Mouse (Mus musculus) adrenal gland, adult 2 months (tissue): ENCODE measurements at regions not wholly inside any gene's neighbourhood (a gene's known extent, or its start where the extent isn't known, plus 50 kb on each side); places are given as distances from the start of the nearest gene placed in this dataset.

Source experiments
- DNase-seq: peaks from one replicate; pipeline ENCODE4 v3.0.0; 2021

DNA sequence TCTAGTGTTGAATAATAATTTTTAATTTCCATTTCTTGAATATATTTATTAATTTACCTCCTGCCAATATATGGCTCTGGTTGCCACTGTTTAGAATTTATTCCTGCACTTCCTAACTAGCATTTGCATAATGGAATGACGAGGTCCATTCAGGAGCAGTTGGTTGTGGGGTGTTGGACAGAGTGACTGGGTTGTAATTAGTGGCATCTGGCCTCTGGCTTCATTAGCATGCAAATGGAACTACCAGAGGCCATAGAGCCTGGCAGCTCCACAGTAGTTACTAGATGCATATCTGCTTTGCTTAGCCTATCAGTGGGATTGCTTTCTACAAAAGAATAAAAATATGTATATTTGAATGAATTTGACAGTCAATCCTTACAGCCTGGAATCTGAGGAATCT lies 1099.6 kb upstream of the Cdh8 start:
- DNase-seq = no peak

DNA sequence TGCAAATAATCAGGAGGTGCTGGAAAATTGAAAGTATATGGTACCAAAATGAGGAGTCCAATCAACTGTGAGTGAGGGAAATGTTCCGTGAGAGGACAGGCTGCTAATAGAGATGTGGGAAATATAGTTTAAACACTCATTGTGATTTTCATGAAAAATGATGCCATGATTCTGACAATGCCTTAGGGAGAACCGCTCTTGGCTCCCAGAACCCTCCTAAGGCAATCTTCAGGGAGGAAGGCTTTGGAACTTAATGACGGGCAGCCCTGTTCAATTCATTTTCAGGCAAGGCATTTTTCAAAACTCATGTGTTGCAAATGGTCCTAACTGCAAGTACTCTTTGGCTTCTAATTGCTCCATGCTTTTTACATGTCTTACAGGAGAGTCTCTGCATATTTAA lies 1098.9 kb upstream of the Cdh8 start:
- DNase-seq = no peak

DNA sequence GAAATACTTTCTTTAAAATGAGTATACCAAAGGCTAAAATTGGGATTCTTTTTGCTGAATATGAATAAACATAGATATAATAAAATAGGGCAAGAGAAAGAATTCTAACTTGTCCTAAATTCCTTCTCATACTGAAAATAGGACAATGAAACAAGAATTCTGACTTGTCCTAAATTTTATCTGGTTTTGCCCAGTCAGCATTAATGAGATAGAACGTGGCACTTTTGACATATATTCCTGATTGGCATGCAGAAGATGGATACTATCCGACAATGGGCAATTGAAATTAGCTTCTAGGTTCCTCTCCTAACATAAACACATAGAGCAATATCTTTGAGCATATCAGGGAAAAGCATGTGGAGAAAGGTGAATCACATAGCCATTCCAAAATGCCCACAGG lies 1090.2 kb upstream of the Cdh8 start:
- DNase-seq = no peak

DNA sequence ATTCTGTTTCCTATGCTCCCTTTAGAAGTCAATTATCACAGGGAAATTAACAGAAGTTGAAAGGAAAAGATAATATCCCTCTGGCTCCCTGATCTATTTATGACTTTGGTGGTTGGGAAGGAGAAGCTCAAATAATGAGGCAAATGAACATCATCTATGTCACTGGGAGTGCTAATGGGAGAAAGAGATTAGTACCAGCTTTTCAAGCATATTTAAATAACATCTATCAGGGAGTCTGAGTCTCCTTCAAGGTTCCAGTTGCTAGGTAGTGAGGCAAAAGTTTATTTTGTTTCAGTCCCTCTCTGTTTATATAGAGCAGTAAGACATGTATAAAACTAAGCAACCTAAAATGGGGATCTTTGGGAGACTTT lies 1084.1 kb upstream of the Cdh8 start:
- DNase-seq = no peak

DNA sequence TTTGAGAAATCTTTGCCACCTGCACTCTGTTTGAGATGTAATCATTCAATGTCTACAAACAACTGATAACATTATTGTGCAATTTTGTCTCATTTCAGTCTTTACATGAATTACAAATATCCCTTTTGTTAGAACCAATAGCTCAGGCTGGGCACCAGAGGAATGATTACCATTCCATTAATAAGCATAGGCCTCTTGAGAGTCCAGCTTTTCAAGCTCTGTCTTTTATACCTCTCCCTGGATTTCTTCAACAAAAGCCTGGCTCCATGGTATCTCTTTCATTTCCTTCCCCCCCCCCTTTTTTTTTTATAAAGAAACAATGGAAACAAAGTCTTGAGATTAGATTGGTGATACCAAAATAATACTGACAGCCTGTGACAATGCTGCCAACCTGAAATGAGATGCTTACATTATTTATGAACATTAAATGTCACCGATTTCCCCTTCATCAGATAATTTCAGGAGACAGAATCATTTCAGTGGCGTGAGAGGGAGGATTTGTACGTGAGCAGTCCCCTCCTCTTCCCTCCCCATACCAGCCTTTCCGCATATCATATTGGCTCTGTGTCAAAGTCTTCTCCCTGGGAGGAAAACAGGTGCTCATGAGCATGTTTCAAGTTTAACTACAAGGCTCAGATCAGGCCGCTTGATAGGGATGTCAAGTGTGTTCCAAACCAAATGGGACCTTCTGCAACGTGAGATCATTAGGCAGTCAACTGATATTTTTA lies 1083.5 kb upstream of the Cdh8 start:
- DNase-seq = no peak

DNA sequence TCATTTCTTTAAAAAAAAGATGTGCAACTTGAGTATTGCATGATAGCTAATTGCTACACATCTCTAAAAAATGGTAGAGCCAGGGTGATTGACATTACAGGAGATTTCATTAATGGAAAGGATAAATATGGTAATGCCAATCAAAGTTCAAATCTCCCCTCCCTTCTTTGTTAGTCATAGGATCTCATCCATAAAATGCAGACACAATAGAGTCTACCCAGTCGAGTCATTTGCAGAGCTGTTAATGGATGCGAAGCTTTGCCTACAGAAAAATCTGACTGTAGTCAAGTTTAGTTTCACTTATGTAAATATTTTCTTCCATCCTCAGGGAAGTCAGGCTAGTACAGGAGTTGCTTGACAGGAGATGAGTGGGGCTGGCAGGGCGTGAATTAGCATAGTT lies 1078.2 kb upstream of the Cdh8 start:
- no peak for DNase-seq

DNA sequence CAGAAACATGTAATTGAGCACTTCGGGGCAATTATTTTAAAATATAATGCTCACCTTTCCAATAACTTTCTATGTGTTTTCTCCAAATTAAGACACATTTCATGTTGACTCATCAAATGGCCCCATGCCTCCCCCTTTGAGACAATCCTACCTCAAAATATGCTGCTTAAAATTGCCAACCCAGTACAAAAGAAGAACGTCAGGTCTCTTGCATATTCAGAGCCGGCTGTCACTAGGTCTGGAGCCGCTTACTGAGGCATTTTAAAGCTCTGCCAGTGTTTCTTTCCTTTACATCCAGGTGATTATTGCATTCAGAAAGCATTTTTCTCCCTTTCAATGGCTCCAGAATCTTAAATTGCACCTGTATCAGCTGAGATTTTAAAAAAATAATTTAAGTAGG lies 1059.7 kb upstream of the Cdh8 start:
- no peak for DNase-seq

DNA sequence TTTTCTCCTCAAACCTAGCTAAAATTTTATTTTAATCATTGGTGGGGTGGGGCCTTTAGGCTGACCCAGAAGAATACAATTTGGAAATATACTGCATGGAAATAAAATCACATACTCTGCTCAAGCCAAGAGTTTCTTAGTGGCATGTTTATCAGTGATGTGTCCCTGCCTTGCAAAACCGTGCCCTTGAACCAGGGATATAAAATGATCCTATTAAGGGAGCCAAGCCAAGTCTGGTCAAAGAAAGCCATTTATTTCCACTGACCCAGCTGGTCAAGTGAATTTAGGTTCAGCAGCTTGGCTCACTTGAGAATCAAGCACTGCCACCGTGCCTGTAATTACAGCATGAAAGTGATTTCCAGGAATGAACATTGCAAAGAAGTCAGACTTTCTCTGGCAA lies 1035.0 kb upstream of the Cdh8 start:
- DNase-seq = peak; percentile 73

DNA sequence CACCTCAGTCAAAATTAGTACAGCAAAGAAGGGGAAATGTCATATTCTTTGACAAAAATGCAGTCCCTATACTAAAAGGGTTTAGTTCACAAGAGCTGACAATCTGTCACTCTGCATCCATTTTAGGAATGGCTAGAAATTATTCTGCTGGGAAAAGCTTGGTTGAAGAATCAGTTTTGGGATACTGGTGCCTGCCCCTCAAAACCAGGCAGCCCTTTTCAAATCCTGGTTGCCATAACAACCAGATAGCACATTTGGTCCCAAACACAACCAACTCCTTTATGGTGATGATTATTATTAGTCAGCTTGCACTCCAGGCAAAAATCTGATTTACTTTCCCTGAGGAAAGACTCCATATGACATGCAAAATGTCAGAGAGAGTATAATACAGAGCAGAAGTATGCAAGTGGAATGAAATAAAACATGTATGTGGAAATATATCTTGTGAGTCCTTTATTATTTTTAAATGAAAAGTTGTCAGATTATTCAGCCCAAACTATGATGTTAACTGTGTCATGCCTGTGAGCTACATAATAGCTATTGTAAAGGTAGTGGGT lies 1034.2 kb upstream of the Cdh8 start:
- no peak for DNase-seq

DNA sequence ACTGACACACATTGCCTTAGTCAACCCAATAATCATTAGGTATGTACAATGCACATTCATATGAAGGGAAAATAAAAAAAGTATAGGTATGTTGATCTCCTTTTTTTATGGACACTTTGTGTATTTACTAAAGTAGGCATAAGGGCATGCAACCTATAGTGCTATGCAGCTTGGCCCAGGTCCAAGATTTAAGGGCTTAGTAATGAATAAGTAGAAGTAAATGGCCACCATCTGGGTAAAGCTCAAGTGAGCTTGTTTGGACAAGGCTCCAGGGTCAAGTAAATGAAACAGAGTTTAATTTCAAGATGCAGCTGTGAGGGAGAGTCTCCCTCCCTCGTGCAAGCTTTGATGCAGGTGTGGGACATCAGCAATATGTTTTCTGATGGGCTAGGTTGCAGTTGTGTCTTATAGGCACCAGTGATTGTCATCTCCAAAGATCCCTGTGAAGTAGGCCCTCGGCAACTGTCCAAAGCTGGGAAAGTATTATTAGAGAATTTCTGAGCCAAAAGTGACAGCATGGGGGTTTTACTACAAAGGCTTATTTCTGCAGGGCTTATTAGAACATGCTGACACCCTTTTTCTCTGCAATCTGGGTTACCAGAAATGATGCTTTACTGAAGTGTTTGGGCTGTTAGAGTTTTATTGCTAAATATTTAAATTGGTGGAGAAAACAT lies 1030.5 kb upstream of the Cdh8 start:
- DNase-seq = no peak
